Mouse (Mus musculus): ENCODE measurements around the gene Fzd2. TPM values are rescaled to one million over a fixed set of nuclear protein-coding genes. Genes with fewer than 3 reads are reported as not detected.
"Not testable (repeated sequence)": the region's sequence is repeated elsewhere in the genome, so short reads cannot be mapped to it uniquely, and the experiment has no call there.

The Fzd2 gene
- polyA plus RNA-seq, 1 experiment, result 66.9 TPM

DNA sequence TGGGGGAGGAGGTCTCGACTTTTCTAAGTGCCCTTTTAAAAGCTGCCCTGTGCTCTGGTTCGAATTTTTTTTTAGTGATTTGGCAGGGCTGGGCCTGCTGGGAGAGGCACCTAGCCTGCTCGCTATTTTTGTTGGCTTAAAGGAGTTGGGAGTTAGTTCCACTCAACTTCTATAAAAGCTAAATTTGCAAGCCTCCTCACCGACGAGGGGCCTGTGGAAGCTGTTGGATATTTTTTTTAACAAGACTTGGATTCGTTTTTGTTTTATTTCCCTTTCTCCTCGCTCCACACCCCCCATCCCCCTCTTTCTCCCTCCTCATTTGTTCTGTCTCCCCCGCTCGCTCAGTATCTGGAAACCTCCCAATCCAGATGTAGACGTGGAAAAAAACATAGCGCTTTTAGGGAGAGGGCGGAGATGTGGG is 2.6 kb downstream of the Fzd2 start:
- Histone ChIP-seq H3K4me2 (ENCODE audit: low read depth) (peak overlapping the region; percentile 90), H3K36me3 (ENCODE audit: control insufficient read depth, insufficient read depth) (no peaks in the 10 kb centered on the region), H3K27me3 (ENCODE audit: control insufficient read depth, insufficient read depth, insufficient read length) (no peaks in the 10 kb centered on the region), H3K4me3 (peak overlapping the region; percentile 38), H3K79me2 (ENCODE audit: control insufficient read depth, insufficient read depth) (peaks cover 29% of the 10 kb centered on the region), H3ac (ENCODE audit: control insufficient read depth, insufficient read length) (no peak overlapping the region)
- TF ChIP-seq E2F4 (IDR thresholded peaks at IDR 0.05; ENCODE audit: insufficient read depth) (no peak), TCF12 (IDR thresholded peaks at IDR 0.05; ENCODE audit: insufficient read depth, poor library complexity, severe bottlenecking) (no peak), TCF3 (IDR thresholded peaks at IDR 0.05; ENCODE audit: insufficient read length, low read depth) (no peak), CEBPB (IDR thresholded peaks at IDR 0.05; ENCODE audit: insufficient read depth, poor library complexity, severe bottlenecking) (no peak), REST (IDR thresholded peaks at IDR 0.05; ENCODE audit: insufficient read depth, insufficient read length) (no peak), MYOD1 (IDR thresholded peaks at IDR 0.05; ENCODE audit: control insufficient read depth in 1 of 3, insufficient read length in 2 of 3, low read depth in 2 of 3) (no peak), USF1 (IDR thresholded peaks at IDR 0.05; ENCODE audit: low read depth) (no peak), SRF (IDR thresholded peaks at IDR 0.05; ENCODE audit: control insufficient read depth, insufficient read length, low read depth) (no peak), MYOG (IDR thresholded peaks at IDR 0.05; ENCODE audit: control insufficient read depth in 1 of 3, insufficient read depth in 1 of 3, insufficient read length in 2 of 3, low read depth in 2 of 3) (no peak), MAX (IDR thresholded peaks at IDR 0.05; ENCODE audit: low read depth) (no peak), POLR2AphosphoS2 (IDR thresholded peaks at IDR 0.05; ENCODE audit: insufficient read length, low read depth) (no peak), POLR2A (IDR thresholded peaks at IDR 0.05; ENCODE audit: insufficient read length, low read depth) (no peak)

DNA sequence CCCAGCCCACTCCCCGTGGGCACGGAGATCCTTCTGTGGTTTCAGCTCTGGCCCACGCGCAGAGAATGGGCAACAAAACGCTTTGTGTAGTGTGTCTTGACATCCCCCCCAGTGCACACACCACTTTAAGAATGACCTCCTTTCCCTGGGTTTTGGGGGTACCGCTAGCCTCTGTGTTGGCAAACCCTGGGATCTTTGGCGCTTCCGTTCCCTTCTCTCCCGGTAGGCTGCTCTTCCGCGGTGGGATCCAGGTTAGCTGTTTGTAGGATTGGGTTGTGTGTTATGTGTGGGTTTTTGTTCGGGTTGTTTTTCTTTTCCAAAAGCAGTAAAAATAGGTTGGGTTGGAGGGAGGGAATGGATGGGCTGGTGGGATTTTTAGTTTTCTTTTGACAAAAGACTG is 3.0 kb downstream of the Fzd2 start:
- not testable (repeated sequence) for H3K27me3 ChIP-seq (ENCODE audit: control insufficient read depth, insufficient read depth, insufficient read length); H3ac ChIP-seq (ENCODE audit: control insufficient read depth, insufficient read length); H3K36me3 ChIP-seq (ENCODE audit: control insufficient read depth, insufficient read depth)
- Histone ChIP-seq H3K4me2 (ENCODE audit: low read depth) (peak overlapping the region; percentile 90), H3K79me2 (ENCODE audit: control insufficient read depth, insufficient read depth) (peaks cover 29% of the 10 kb centered on the region), H3K4me3 (peak overlapping the region; percentile 38)

DNA sequence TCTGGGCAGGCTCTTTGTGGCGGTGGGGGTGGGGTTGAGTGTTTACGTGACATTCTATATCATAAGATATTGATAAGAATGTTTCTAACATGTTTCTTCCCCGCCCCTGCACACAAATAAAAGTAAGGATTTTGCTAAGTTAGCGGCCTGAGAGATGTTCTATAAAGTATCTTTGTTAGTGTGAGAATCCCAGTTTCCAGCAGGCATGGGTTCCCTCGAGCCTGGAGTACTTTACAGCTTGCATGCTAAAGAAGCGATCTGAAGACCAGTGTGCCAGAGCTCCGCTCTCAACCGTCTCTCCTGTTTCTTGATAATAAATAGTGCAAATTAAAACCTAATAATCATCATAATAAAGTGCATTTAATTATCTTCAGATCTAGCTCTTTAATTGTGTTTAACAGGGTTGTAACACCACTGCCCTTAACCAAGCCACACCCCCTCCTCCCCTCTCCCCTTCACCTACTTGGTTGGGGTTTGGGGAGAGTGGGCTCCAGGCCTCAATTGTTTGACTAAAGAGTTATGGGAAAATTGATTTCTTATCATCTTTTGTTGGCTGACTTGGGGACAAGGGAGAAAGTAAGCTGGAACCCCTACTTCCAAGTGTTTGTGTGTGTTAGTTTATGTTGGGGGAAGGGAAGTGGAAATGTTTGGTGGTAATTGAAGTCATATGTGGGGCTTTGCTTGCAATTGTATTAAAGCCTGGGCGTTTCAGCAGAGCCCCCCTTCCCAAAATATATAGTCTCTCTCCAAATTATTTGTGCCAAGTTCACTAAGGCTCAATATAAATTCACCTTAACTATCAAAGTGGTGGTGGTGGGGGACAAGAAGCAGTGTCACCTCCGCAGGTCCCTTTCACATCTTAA is 3.7 kb downstream of the Fzd2 start:
- no peaks in the 10 kb centered on the region for H3K36me3 ChIP-seq (ENCODE audit: control insufficient read depth, insufficient read depth)
- H3K27me3 ChIP-seq (ENCODE audit: control insufficient read depth, insufficient read depth, insufficient read length), result no peaks in the 10 kb centered on the region
- peaks cover 29% of the 10 kb centered on the region for H3K79me2 ChIP-seq (ENCODE audit: control insufficient read depth, insufficient read depth)
- H3K4me3 ChIP-seq, result peak overlapping the region; percentile 38
- no peak overlapping the region for H3ac ChIP-seq (ENCODE audit: control insufficient read depth, insufficient read length)
- TF ChIP-seq TCF12 (IDR thresholded peaks at IDR 0.05; ENCODE audit: insufficient read depth, poor library complexity, severe bottlenecking) (no peak), SRF (IDR thresholded peaks at IDR 0.05; ENCODE audit: control insufficient read depth, insufficient read length, low read depth) (no peak), MYOG (IDR thresholded peaks at IDR 0.05; ENCODE audit: control insufficient read depth in 1 of 3, insufficient read depth in 1 of 3, insufficient read length in 2 of 3, low read depth in 2 of 3) (no peak), POLR2AphosphoS2 (IDR thresholded peaks at IDR 0.05; ENCODE audit: insufficient read length, low read depth) (no peak), CEBPB (IDR thresholded peaks at IDR 0.05; ENCODE audit: insufficient read depth, poor library complexity, severe bottlenecking) (no peak), REST (IDR thresholded peaks at IDR 0.05; ENCODE audit: insufficient read depth, insufficient read length) (no peak), MAX (IDR thresholded peaks at IDR 0.05; ENCODE audit: low read depth) (no peak), TCF3 (IDR thresholded peaks at IDR 0.05; ENCODE audit: insufficient read length, low read depth) (no peak), USF1 (IDR thresholded peaks at IDR 0.05; ENCODE audit: low read depth) (no peak), E2F4 (IDR thresholded peaks at IDR 0.05; ENCODE audit: insufficient read depth) (no peak), MYOD1 (IDR thresholded peaks at IDR 0.05; ENCODE audit: control insufficient read depth in 1 of 3, insufficient read length in 2 of 3, low read depth in 2 of 3) (no peak), POLR2A (IDR thresholded peaks at IDR 0.05; ENCODE audit: insufficient read length, low read depth) (no peak)
- H3K4me2 ChIP-seq (ENCODE audit: low read depth), result peak overlapping the region; percentile 57

DNA sequence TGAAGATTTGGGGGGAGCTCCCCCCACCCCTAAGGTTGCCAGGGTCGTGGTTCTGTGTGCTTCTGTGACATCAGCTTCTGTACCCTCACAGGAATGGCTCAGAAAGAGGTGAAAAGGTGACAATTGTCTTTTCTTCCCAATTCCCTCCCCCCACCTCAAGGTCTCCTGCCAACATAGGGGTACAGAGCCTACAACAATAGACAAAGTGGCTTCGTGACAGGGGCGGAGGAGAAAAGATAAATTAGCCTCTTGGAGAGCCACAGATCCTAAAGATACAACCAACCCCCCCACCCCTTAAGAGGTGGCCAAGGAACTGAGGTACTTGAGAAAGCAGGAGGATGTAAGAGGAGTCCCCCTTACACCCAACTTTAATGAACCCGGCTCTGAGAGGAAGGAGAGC is 4.5 kb downstream of the Fzd2 start:
- Histone ChIP-seq H3K27me3 (ENCODE audit: control insufficient read depth, insufficient read depth, insufficient read length) (no peaks in the 10 kb centered on the region), H3K79me2 (ENCODE audit: control insufficient read depth, insufficient read depth) (peaks cover 29% of the 10 kb centered on the region), H3ac (ENCODE audit: control insufficient read depth, insufficient read length) (no peak overlapping the region), H3K36me3 (ENCODE audit: control insufficient read depth, insufficient read depth) (no peaks in the 10 kb centered on the region), H3K4me2 (ENCODE audit: low read depth) (no peak overlapping the region), H3K4me3 (no peak overlapping the region)
- TF ChIP-seq POLR2A (IDR thresholded peaks at IDR 0.05; ENCODE audit: insufficient read length, low read depth), result no peak
- TF ChIP-seq CEBPB (IDR thresholded peaks at IDR 0.05; ENCODE audit: insufficient read depth, poor library complexity, severe bottlenecking), result no peak

DNA sequence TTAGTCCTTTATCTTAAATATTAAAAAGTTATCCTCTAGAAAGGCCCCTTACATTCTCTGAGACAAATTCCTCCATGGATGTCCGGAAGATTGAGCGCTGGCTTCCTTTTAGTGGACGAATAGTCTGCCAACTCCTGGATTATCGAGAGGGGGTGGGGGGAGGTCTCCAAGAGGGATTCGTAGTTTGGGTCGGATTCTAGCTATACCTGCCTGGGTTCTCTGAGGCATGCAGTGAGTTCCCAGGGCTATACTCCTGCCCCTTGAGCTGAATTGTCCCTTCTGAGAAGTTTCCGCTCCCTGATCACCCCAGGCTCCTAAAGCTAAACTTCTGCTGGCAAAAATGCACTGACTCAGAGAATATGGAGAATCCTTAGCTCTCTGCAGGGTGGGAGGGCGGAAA is 5.3 kb downstream of the Fzd2 start:
- no peaks in the 10 kb centered on the region for H3K27me3 ChIP-seq (ENCODE audit: control insufficient read depth, insufficient read depth, insufficient read length)
- TF ChIP-seq POLR2A (IDR thresholded peaks at IDR 0.05; ENCODE audit: insufficient read length, low read depth), result no peak
- no peak for TF ChIP-seq SRF (IDR thresholded peaks at IDR 0.05; ENCODE audit: control insufficient read depth, insufficient read length, low read depth)
- no peak for TF ChIP-seq USF1 (IDR thresholded peaks at IDR 0.05; ENCODE audit: low read depth)
- no peak for TF ChIP-seq POLR2AphosphoS2 (IDR thresholded peaks at IDR 0.05; ENCODE audit: insufficient read length, low read depth)
- TF ChIP-seq REST (IDR thresholded peaks at IDR 0.05; ENCODE audit: insufficient read depth, insufficient read length), result no peak
- TF ChIP-seq MAX (IDR thresholded peaks at IDR 0.05; ENCODE audit: low read depth), result no peak
- no peak for TF ChIP-seq TCF3 (IDR thresholded peaks at IDR 0.05; ENCODE audit: insufficient read length, low read depth)
- TF ChIP-seq E2F4 (IDR thresholded peaks at IDR 0.05; ENCODE audit: insufficient read depth), result no peak
- TF ChIP-seq CEBPB (IDR thresholded peaks at IDR 0.05; ENCODE audit: insufficient read depth, poor library complexity, severe bottlenecking), result no peak
- no peak for TF ChIP-seq MYOD1 (IDR thresholded peaks at IDR 0.05; ENCODE audit: control insufficient read depth in 1 of 3, insufficient read length in 2 of 3, low read depth in 2 of 3)
- no peak for TF ChIP-seq MYOG (IDR thresholded peaks at IDR 0.05; ENCODE audit: control insufficient read depth in 1 of 3, insufficient read depth in 1 of 3, insufficient read length in 2 of 3, low read depth in 2 of 3)
- TF ChIP-seq TCF12 (IDR thresholded peaks at IDR 0.05; ENCODE audit: insufficient read depth, poor library complexity, severe bottlenecking), result no peak
- no peak overlapping the region for H3K4me3 ChIP-seq

More for the DNA sequence above, 5.3 kb downstream of the Fzd2 start:
- Histone ChIP-seq H3K4me2 (ENCODE audit: low read depth) (no peak overlapping the region), H3ac (ENCODE audit: control insufficient read depth, insufficient read length) (no peak overlapping the region), H3K36me3 (ENCODE audit: control insufficient read depth, insufficient read depth) (no peaks in the 10 kb centered on the region), H3K79me2 (ENCODE audit: control insufficient read depth, insufficient read depth) (peaks cover 29% of the 10 kb centered on the region)

Measured in myocyte (in vitro differentiated cells).